Mouse (Mus musculus) left cerebral cortex, postnatal 10 days (tissue): ENCODE results near the gene Man2b2. TPM values are rescaled to one million over a fixed set of nuclear protein-coding genes. Genes with fewer than 3 reads are reported as not detected.

ENCODE experiments used
- DNase-seq, 2 experiments: peaks; one replicate each; pipeline ENCODE4 v3.0.0; 2021 to 2022; ENCODE audit warnings: low spot score in 2 of 2, mixed read lengths in 1 of 2; ENCODE audit errors: extremely low spot score in 1 of 2
- intact Hi-C: fragments of 180-260 bp; cut with DNase I; formaldehyde crosslinking; loops from one replicate; pipeline ENCODE4 v1.15.1; 2025
- total RNA-seq, 2 experiments: library from RNA; stranded (reverse); gene quantifications; 2 replicates each; pipeline ENCODE4 v1.2.3; 2021

Man2b2 gene
- total RNA-seq, 2 experiments from 2014 or later: 18.2 to 23.1 TPM

DNA sequence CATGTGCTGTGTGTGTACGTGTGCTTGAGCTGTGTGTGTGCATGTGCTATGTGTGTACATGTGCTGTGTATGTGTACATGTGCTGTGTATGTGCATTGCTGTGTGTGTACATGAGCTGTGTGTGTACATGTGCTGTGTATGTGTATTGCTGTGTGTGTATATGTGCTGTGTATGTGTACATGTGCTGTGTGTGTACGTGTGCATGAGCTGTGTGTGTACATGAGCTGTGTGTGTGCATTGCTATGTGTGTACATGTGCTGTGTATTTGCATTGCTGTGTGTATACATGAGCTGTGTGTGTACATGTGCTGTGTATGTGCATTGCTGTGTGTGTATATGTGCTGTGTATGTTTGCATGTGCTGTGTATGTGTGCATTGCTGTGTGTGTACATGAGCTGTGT is 50.9 kb downstream of the Man2b2 start:
- intact Hi-C loops: no loop called here
- DNase-seq: no peak

- no peak for DNase-seq
Measured at GRCm38 (mm10) chr5:36778901-36779300, 51.6 kb downstream of the Man2b2 start.

GRCm38 (mm10) chr5:36777186-36777585 is 53.3 kb downstream of the Man2b2 start:
- intact Hi-C loops: no loop called here
- DNase-seq: no peak

More at GRCm38 (mm10) chr5:36778901-36779300, 51.6 kb downstream of the Man2b2 start:
- intact Hi-C loops: no loop called here

DNA sequence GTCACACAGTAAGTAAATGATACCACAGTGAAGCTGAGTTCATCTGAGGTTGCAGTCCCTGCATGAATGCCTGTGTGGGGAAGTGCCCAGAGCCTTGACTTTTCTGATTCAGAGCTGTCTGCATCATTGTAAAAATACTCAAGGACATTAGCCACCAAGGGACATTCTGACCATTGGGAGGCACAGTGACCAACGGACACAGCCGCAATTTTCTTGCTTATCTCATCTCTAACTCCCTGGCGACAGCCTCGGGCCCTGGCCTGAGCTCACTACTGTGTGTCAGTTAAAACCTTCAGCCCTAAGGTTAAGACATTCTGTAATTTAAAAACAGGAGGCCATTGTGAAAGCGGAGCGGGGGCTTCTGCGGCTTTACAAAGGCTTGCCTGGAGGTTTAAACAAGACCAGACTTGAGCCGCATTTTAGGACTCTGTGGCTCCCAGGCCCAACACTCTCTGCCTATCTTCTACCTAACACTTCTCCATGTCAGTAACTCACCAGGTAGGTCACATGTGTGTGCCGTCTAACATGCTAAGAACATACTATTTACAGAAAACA is 54.4 kb downstream of the Man2b2 start:
- DNase-seq: no peak
- intact Hi-C loops: no loop called here

GRCm38 (mm10) chr5:36775317-36775716 is 55.1 kb downstream of the Man2b2 start:
- DNase-seq: no peak
- intact Hi-C loops: no loop called here

DNA sequence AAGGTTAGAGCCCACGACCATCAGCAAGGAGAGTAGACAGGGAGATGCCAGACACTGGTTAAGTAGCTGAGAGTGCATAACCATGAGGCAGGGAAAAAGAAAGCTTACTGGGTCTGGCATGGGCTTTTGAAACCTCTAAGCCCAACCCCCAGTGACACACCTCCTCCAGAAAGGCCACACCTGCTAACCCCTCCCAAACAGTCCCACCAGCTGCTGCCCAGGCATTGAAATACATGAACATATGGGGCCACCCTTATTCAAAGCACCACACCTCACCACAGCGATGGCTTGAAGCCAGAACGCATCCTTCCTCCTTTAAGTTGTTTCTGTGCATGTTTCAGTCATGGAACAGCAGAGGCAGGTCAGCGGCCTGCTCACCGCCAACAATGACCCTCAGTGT is 57.9 kb downstream of the Man2b2 start:
- no peak for DNase-seq
- intact Hi-C loops: no loop called here

DNA sequence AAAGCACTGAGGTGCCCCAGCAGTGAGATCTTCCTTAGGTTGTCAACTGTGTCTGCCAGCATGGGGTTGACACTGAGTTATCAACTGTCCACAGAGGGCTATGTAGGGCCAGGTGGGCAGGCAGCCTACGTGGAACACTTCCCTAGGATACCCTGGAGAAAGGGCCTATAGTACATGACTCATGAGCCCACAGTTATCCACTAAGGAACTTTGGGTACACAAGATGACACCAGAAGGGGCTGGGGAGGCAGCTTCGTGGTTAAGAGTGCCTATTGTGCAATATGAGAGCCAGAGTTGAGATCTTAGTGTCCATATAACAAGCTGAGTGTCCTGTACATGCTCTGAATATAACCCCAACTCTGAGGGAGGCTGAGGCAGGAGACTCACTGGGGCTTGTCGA is 60.9 kb downstream of the Man2b2 start:
- DNase-seq: no peak
- intact Hi-C loops: no loop called here

- no peak for DNase-seq
- intact Hi-C loops: no loop called here
Measured at GRCm38 (mm10) chr5:36766958-36767703, 63.3 kb downstream of the Man2b2 start.

DNA sequence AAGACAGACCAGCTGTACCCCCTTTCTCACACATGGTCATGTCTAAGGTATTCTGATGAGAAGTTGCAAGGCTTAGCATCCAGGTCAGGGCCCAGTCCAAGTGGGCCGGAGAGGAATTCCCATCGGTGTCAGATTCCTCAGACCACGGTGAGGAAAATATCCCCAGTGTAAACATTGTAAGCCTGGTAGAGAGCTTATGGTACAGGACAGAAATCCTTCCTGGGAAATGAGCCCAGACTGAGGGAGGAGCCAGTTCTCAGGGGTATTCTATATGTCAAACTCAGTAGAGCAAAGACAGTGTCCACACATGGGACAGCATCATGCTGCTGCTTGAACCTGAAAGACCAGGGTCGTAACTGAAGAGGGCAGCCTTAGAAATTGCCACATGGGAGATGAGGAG is 70.6 kb downstream of the Man2b2 start:
- intact Hi-C loops: no loop called here
- DNase-seq: no peak

DNA sequence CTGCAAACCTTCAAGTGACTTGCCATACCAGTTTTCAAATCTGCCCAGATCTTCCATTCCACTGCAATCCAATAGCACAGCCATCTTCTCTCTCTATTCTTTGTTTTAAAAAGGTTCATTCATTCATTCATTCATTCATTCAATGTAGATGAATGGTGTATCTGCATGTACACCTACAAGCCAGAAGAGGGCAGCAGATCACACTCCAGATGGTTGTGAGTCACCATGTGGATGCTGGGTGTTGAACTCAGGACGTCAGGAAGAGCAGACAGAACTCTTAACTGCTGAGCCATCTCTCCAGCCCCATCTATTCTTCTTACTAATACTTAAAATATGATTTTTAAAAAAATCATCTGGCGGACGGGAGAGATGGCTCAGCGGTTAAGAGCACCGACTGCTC is 73.4 kb downstream of the Man2b2 start:
- no peak for DNase-seq
- intact Hi-C loops: no loop called here

Other genes starting within 250 kb of the Man2b2 start
- gene Tbc1d14, start 237.4 kb downstream of the Man2b2 start, total RNA-seq: 10 to 100 TPM; 89.7 to 95.6 TPM
- 10 to 100 TPM; 81.2 to 81.7 TPM for gene D5Ertd579e, start 134.6 kb downstream of the Man2b2 start, total RNA-seq
- gene Bloc1s4, start 82.0 kb downstream of the Man2b2 start, total RNA-seq: 10 to 100 TPM; 16.5 to 20.7 TPM
- gene Mrfap1, start 33.9 kb downstream of the Man2b2 start, total RNA-seq: 100 to 1,000 TPM; 454 to 457 TPM
- gene Ppp2r2c, start 37.9 kb upstream of the Man2b2 start, total RNA-seq: 100 to 1,000 TPM; 380 to 391 TPM
- 10 to 100 TPM; 81.9 to 85.0 TPM for gene Wfs1, start 158.6 kb upstream of the Man2b2 start, total RNA-seq